Mouse (Mus musculus) adrenal gland, adult 18-20 months (tissue): ENCODE measurements around the gene Snx10. TPM values are rescaled to one million over a fixed set of nuclear protein-coding genes. Genes with fewer than 3 reads are reported as not detected.

ENCODE experiments used
- DNase-seq, 2 experiments: peaks; one replicate each; pipeline ENCODE4 v3.0.0; 2021 to 2022; ENCODE audit warnings: low spot score in 2 of 2
- microRNA-seq, 2 experiments: library from miRNA; unstranded; fragments of <30 nt; microRNA quantifications; one replicate each; pipeline ENCODE4 v1.2.0; 2021; ENCODE audit warnings: borderline number of aligned reads in 2 of 2
- total RNA-seq, 2 experiments: library from RNA; stranded (reverse); gene quantifications; 1 replicate in 1 of 2; 2 replicates in 1 of 2; pipeline ENCODE4 v1.2.3; 2021

Snx10 gene
- total RNA-seq, 2 experiments from 2014 or later = 31.8 to 53.6 TPM

DNA sequence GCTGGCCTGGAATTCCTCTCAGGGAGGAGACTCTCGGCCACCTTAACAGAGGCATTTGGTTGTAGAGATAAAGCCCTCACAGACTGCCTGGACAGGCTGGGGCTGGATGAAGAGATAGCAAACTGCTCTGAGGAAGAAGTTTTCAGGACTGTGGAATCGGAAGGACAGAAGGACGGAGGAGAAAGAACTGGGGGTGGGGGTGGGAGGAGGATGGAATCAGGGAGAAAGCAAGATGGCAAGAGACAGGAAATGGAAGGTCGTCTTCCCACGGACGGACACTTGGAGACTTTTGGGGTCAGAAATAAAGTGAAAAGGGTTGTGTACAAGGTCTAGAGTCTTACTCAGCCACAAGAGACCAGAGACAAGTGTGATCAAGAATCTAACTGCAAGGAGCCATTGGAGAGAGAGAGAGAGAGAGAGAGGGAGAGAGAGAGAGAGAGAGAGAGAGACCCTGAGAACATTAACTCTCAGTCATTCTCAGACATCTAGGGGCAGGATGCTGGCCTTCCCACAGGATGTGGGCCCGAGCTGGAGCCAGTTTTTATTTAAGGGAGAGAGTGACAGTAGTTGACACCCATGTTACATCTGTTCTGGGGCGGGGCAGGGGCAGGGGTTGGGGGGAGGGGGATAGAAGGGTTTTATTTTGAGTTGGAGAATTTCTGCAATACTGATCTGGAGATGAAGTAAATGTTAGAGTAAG is 110.1 kb downstream of the Snx10 start:
- DNase-seq = no peak

DNA sequence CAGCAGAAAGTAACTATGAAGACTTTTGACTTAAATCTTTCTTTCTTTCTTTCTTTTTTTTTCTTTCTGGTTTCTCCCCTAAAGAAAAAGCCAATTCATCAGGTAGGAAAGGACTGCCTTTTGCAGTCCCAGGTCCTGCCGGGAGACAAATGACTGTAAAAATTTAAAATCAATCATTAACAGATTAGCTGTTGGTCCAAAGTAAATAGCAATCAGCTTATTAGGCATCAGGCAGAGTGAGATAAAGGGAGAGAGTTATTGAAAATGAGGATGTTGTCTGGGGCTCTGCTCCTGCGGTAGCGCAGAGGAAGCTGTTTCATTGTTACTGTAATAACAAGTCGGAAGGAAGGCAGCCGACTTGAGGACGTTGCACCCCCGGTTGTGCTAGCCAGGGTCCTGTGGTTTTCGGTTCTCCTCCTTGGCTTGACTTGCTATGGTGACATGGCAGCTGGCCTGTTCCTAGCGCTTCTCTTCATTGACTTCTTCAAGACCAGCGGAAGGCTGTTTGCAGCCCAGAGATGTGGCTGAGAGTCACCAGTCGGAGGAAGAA is 112.4 kb downstream of the Snx10 start:
- no peak for DNase-seq

Small RNAs within 50 kb of the gene (microRNA-seq; reads per million reads assigned to microRNA genes)
- 0 reads per million in 2 experiments for gene Gm22914

Other genes starting within 250 kb of the Snx10 start
- under 1 TPM in 1 of 2 experiments, not detected in 1; 0.13 TPM for gene Nfe2l3, start 91.2 kb upstream of the Snx10 start, total RNA-seq
- gene Hnrnpa2b1, start 54.0 kb upstream of the Snx10 start, total RNA-seq = 100 to 1,000 TPM; 553 to 646 TPM
- gene Cbx3, start 53.5 kb upstream of the Snx10 start, total RNA-seq = 10 to 100 TPM; 66.4 to 81.6 TPM